Mouse (Mus musculus) testis, adult 2 months (tissue): ENCODE measurements around the gene Hmcn1.

Experiments
- CTCF ChIP-seq: fragments of 200-500 bp; IDR thresholded peaks from 2 replicates; pipeline ENCODE4 v1.5.1; 2012; ENCODE audit warnings: low read depth, mild to moderate bottlenecking, inconsistent platforms, low read length, moderate library complexity; ENCODE audit not compliant: control insufficient read depth, insufficient read depth, insufficient replicate concordance
- POLR2A ChIP-seq: fragments of 200-500 bp; IDR thresholded peaks from 2 replicates; pipeline ENCODE4 v1.6.1; 2012; ENCODE audit warnings: low read depth, mild to moderate bottlenecking, inconsistent platforms, low read length, moderate library complexity; ENCODE audit not compliant: control insufficient read depth

DNA sequence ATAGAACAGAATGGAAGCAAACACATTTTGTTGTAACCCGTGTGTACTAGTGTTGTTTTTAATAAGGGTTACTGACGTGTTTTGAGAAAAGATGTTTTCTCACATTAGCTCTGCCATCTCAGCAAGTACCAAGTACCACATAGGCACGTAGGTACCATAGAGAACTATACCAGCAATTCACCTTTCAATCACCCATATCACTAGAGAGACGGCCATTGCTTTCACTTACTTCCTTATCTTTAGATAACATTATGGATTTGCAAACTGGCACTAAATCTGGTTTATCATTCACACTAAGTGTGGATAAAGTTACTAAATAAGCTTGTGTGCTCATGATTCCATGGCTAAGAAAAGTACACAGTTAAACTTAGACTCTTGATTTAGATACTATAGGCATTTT is 387.1 kb downstream of the Hmcn1 start:
- TF ChIP-seq CTCF (no peak), POLR2A (no peak)
